Mouse (Mus musculus): Measurements from ENCODE around the gene Trim65. TPM values are rescaled to one million over a fixed set of nuclear protein-coding genes. Genes with fewer than 3 reads are reported as not detected.
A peak's percentile ranks its signal among the peaks of the same experiment; 100 is the strongest.
"Not testable (repeated sequence)": the region's sequence is repeated elsewhere in the genome, so short reads cannot be mapped to it uniquely, and the experiment has no call there.

Gene Trim65
- polyA plus RNA-seq, 1 experiment from 2014 or later: 3.1 TPM

GRCm38 (mm10) chr11:116127156-116127980 is 3.6 kb downstream of the Trim65 start, which contains the start of gene Trim47:
TSS of gene Trim47 (minus strand) at chr11:116127210.
- no peaks in the 10 kb centered on the region for H3K9me3 ChIP-seq (replicated peaks; ENCODE audit: low read length)
- H3K4me1 ChIP-seq (replicated peaks; ENCODE audit: insufficient read depth, low read length): peaks cover 11% of the 10 kb centered on the region
- WGBS: 30% methylated on average over 22 of the region's 23 CpGs
- H3K27me3 ChIP-seq (ENCODE audit: insufficient read depth, low read length): no peaks in the 10 kb centered on the region
- H3K27ac ChIP-seq: peak within 1 kb of the TSS; percentile 1; the same call in 1 of the 2 replicates
- ATAC-seq (replicated peaks; ENCODE audit: low FRiP score, low read depth) (peak; percentile 39), DNase-seq (ENCODE audit: low spot score) (peak; percentile 91)
- H3K4me3 ChIP-seq (replicated peaks; ENCODE audit: low read depth, low read length): 0 out of 2 replicates have a peak within 1 kb of the TSS, but pooled peaks have one; percentile 5
- peak; percentile 4; the same call in 1 of the 2 replicates for TF ChIP-seq CTCF (IDR thresholded peaks at IDR 0.05; ENCODE audit: low read depth)
- H3K4me2 ChIP-seq (ENCODE audit: low read length): peak within 1 kb of the TSS; percentile 46
- H3K9ac ChIP-seq (ENCODE audit: low read depth, low read length): peak within 1 kb of the TSS; percentile 40; the same call in 1 of the 2 replicates
- H3K36me3 ChIP-seq (ENCODE audit: insufficient read depth, low read length): peaks cover 9% of the 10 kb centered on the region; the same call in 1 of the 2 replicates

DNA sequence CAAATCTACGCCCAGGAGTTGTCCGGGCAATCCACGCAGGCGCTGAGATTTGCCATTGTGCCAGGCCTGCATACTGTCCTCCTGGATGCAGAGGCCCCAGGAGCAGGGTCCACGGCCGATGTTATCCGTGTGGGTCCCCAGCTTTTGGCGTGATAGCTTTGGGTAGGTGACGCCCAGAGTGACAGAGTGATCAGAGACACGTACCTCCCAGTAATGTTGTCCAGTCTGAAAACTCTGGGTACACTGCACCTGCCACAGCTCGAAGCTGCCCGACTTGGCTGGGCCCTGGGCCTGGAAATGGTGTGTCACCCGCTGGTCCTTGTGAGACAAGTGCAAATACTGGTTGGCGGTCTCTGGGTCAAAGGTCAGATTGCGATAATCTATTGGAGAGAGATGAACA is 4.7 kb downstream of the Trim65 start:
- Histone ChIP-seq H3K27me3 (ENCODE audit: insufficient read depth, low read length) (no peaks in the 10 kb centered on the region), H3K4me1 (replicated peaks; ENCODE audit: insufficient read depth, low read length) (peaks cover 11% of the 10 kb centered on the region), H3K36me3 (ENCODE audit: insufficient read depth, low read length) (peaks cover 9% of the 10 kb centered on the region; the same call in 1 of the 2 replicates), H3K27ac (no peak overlapping the region), H3K9ac (ENCODE audit: low read depth, low read length) (no peak overlapping the region), H3K9me3 (replicated peaks; ENCODE audit: low read length) (no peaks in the 10 kb centered on the region), H3K4me3 (replicated peaks; ENCODE audit: low read depth, low read length) (no peak overlapping the region), H3K4me2 (ENCODE audit: low read length) (no peak overlapping the region)
- no peak for ATAC-seq (replicated peaks; ENCODE audit: low FRiP score, low read depth)
- no peak for DNase-seq (ENCODE audit: low spot score)
- no peak for TF ChIP-seq CTCF (IDR thresholded peaks at IDR 0.05; ENCODE audit: low read depth)
- WGBS: 94% methylated on average over 15 of the region's 15 CpGs

DNA sequence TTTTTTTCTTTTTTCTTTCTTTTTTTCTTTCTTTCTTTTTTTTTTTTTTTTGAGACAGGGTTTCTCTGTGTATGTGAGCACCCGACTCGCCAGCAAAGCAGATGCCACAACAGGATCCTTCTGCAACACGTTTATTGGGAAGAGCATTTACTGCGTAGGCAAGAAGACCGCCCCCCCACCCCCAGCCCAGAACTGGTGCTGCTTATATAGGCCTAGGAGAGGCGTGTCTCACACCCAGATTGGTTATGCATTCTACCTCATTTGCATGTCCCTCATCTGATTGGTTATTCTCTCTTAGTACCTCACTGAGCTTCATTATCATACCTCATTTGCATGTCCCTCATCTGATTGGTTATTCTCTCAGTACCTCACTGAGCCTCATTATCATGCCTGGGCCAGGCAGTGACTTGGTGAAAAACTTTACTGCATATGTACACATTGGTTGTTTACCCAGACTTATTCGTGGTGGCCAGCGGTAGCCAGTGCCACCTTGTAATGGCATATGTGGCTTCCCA is 9.1 kb downstream of the Trim65 start:
- not testable (repeated sequence) for H3K9me3 ChIP-seq (replicated peaks; ENCODE audit: low read length); ATAC-seq (replicated peaks; ENCODE audit: low FRiP score, low read depth); H3K27me3 ChIP-seq (ENCODE audit: insufficient read depth, low read length); H3K4me2 ChIP-seq (ENCODE audit: low read length); H3K27ac ChIP-seq; DNase-seq (ENCODE audit: low spot score); H3K4me1 ChIP-seq (replicated peaks; ENCODE audit: insufficient read depth, low read length); H3K9ac ChIP-seq (ENCODE audit: low read depth, low read length); H3K36me3 ChIP-seq (ENCODE audit: insufficient read depth, low read length); H3K4me3 ChIP-seq (replicated peaks; ENCODE audit: low read depth, low read length)
- WGBS: 97% methylated on average over 8 of the region's 8 CpGs

DNA sequence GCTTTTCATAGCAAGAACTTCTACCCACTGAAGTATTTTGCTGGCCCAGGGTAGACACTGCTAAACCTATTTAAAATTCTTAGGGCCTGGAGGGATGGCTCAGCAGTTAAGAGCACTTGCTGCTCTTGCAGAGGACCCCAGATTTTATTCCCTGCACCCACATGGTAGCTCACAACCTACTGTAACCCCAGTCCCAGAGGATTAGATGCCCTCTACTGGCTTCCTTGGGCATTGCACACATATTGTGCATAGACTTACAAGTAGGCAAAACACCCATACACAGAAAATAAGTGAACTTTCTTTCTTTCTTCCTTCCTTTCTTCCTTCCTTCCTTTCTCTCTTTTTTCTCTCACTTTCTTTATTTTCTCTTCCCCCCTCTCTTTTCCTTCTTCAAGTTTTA is 13.1 kb downstream of the Trim65 start:
- no peak overlapping the region for H3K4me3 ChIP-seq (replicated peaks; ENCODE audit: low read depth, low read length)
- ATAC-seq (replicated peaks; ENCODE audit: low FRiP score, low read depth) (no peak), DNase-seq (ENCODE audit: low spot score) (no peak)
- H3K9me3 ChIP-seq (replicated peaks; ENCODE audit: low read length): no peaks in the 10 kb centered on the region
- H3K4me1 ChIP-seq (replicated peaks; ENCODE audit: insufficient read depth, low read length): no peaks in the 10 kb centered on the region
- H3K9ac ChIP-seq (ENCODE audit: low read depth, low read length): no peak overlapping the region
- H3K27me3 ChIP-seq (ENCODE audit: insufficient read depth, low read length): no peaks in the 10 kb centered on the region
- H3K36me3 ChIP-seq (ENCODE audit: insufficient read depth, low read length): no peaks in the 10 kb centered on the region; the same call in 1 of the 2 replicates
- no peak overlapping the region for H3K4me2 ChIP-seq (ENCODE audit: low read length)
- peak; percentile 41; the same call in 1 of the 2 replicates for TF ChIP-seq CTCF (IDR thresholded peaks at IDR 0.05; ENCODE audit: low read depth)
- no peak overlapping the region for H3K27ac ChIP-seq

GRCm38 (mm10) chr11:116117241-116117640 is 13.7 kb downstream of the Trim65 start:
- H3K27me3 ChIP-seq (ENCODE audit: insufficient read depth, low read length): no peaks in the 10 kb centered on the region
- no peaks in the 10 kb centered on the region for H3K36me3 ChIP-seq (ENCODE audit: insufficient read depth, low read length)
- no peaks in the 10 kb centered on the region for H3K4me1 ChIP-seq (replicated peaks; ENCODE audit: insufficient read depth, low read length)
- no peak overlapping the region for H3K9ac ChIP-seq (ENCODE audit: low read depth, low read length)
- no peak overlapping the region for H3K4me2 ChIP-seq (ENCODE audit: low read length)
- ATAC-seq (replicated peaks; ENCODE audit: low FRiP score, low read depth): no peak
- 55% methylated on average over 12 of the region's 12 CpGs for WGBS
- DNase-seq (ENCODE audit: low spot score): no peak
- no peak overlapping the region for H3K27ac ChIP-seq
- no peaks in the 10 kb centered on the region for H3K9me3 ChIP-seq (replicated peaks; ENCODE audit: low read length)
- no peak for TF ChIP-seq CTCF (IDR thresholded peaks at IDR 0.05; ENCODE audit: low read depth)
- H3K4me3 ChIP-seq (replicated peaks; ENCODE audit: low read depth, low read length): no peak overlapping the region

DNA sequence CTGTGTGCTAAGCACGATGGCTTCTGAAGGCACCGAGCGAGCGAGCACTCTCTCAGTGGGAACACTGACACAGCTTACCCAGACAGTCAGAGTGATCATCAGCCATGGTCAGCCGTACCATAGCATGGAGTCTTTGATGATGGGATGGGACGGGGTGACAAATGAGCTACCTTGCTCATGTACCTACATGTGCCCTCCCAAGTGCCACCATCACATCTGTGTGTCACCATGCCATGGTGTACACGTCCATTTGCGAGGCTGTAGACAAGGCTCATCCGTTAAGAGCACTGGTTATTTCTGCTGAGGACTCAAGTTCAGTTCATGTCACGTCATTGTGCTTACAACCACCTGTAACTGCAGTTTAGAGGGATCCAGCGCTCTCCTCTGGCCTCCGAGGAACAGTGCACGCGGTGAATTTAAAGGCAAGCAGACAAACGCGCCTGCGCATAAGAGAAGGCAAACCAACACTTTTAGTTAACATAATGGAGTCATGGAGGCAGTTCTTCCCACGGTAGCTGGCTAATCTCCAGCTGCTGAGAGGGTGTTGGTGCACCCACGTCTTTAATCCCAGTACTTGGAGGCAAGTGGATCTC is 19.2 kb downstream of the Trim65 start:
- Histone ChIP-seq H3K9ac (ENCODE audit: low read depth, low read length) (no peak overlapping the region), H3K4me2 (ENCODE audit: low read length) (no peak overlapping the region), H3K4me1 (replicated peaks; ENCODE audit: insufficient read depth, low read length) (peaks cover 20% of the 10 kb centered on the region; the same call in 1 of the 2 replicates), H3K36me3 (ENCODE audit: insufficient read depth, low read length) (no peaks in the 10 kb centered on the region), H3K4me3 (replicated peaks; ENCODE audit: low read depth, low read length) (no peak overlapping the region), H3K9me3 (replicated peaks; ENCODE audit: low read length) (no peaks in the 10 kb centered on the region), H3K27me3 (ENCODE audit: insufficient read depth, low read length) (no peaks in the 10 kb centered on the region), H3K27ac (no peak overlapping the region)
- no peak for TF ChIP-seq CTCF (IDR thresholded peaks at IDR 0.05; ENCODE audit: low read depth)
- no peak for ATAC-seq (replicated peaks; ENCODE audit: low FRiP score, low read depth)
- 89% methylated on average over 19 of the region's 19 CpGs for WGBS
- no peak for DNase-seq (ENCODE audit: low spot score)
